Mouse (Mus musculus) embryonic facial prominence, embryonic 14.5 days (tissue): ENCODE measurements around the gene Myl6b. TPM values are rescaled to one million over a fixed set of nuclear protein-coding genes. Genes with fewer than 3 reads are reported as not detected.
"Not testable (repeated sequence)": the region's sequence is repeated elsewhere in the genome, so short reads cannot be mapped to it uniquely, and the experiment has no call there.

ENCODE experiments used
- ATAC-seq: fragments of 200-750 bp; cut with Nextera tagmentation; 2 replicates; pipeline ENCODE4 v1.8.0; 2017; ENCODE audit warnings: low read depth, moderate number of reproducible peaks, moderate TSS enrichment
- DNase-seq: peaks from one replicate; pipeline ENCODE4 v3.0.0-alpha.2; 2015; ENCODE audit warnings: low spot score
- H3K27ac ChIP-seq: fragments of 300-500 bp; sonication (generic); replicated peaks from 2 replicates; pipeline ENCODE4 v1.5.1; 2014; ENCODE audit warnings: low read depth, mild to moderate bottlenecking, low read length, moderate library complexity
- H3K27me3 ChIP-seq: fragments of 300-500 bp; sonication (generic); replicated peaks from 2 replicates; pipeline ENCODE4 v1.6.1; 2014; ENCODE audit warnings: low read length; ENCODE audit not compliant: control insufficient read depth, insufficient read depth
- H3K36me3 ChIP-seq: fragments of 300-500 bp; sonication (generic); 2 replicates; pipeline ENCODE4 v1.6.1; 2014; ENCODE audit warnings: low read length, mixed read lengths; ENCODE audit not compliant: control insufficient read depth, insufficient read depth
- H3K4me1 ChIP-seq: fragments of 300-500 bp; sonication (generic); 2 replicates; pipeline ENCODE4 v1.6.1; 2014; ENCODE audit warnings: antibody characterized with exemption, low read length; ENCODE audit not compliant: control insufficient read depth, insufficient read depth
- H3K4me2 ChIP-seq: fragments of 300-500 bp; sonication (generic); 2 replicates; pipeline ENCODE4 v1.6.1; 2014; ENCODE audit warnings: low read depth, mild to moderate bottlenecking, low read length, moderate library complexity, mixed read lengths
- H3K4me3 ChIP-seq: fragments of 300-500 bp; sonication (generic); 2 replicates; pipeline ENCODE4 v1.5.1; 2014; ENCODE audit warnings: low read depth, mild to moderate bottlenecking, low read length
- H3K9ac ChIP-seq: fragments of 300-500 bp; sonication (generic); 2 replicates; pipeline ENCODE4 v1.6.1; 2014; ENCODE audit warnings: low read depth, mild to moderate bottlenecking, low read length, moderate library complexity, mixed read lengths
- H3K9me3 ChIP-seq: fragments of 300-500 bp; sonication (generic); 2 replicates; pipeline ENCODE4 v1.6.1; 2016; ENCODE audit warnings: low read length; ENCODE audit not compliant: control insufficient read depth
- WGBS: fragments of 180-500 bp; shearing (Covaris S2); extraction: QIAGEN DNeasy Blood & Tissue Kit; methylation state at CpG from one replicate; pipeline ENCODE4 v1.1.7; 2014; 5-methylcytosine and 5-hydroxymethylcytosine counted together
- polyA plus RNA-seq: library from polyadenylated mRNA; unstranded; fragments of >200 nt; fragmentation: Nextera tagmentation; extraction: Ambion mirVana; gene quantifications from 2 replicates; pipeline ENCODE4 v1.2.1, GENCODE M21; 2014

The Myl6b gene
- polyA plus RNA-seq, 1 experiment from 2014 or later, result 5.6 TPM

DNA sequence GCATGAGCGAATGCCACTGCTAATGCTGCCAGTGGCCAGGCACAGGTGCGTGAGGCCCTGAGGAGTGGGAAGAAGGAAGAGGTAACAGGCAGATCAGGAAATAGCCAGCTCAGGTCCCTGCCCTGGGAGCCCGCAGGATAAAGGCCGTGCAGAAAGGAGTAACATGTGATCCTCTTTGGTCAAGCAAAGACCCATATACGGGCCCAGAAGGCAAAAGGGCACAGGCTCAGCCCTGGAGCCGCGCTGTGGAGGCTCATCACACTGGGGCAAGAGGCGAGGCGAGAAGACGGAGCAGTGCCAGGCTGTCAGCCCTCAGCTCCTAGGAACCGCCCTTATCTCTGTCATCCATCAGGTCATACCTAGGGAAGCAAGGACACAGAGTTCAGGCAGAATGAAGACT is 11.8 kb upstream of the Myl6b start:
- Histone ChIP-seq H3K9ac (no peak overlapping the region), H3K4me3 (no peak overlapping the region), H3K4me1 (no peaks in the 10 kb centered on the region), H3K36me3 (peaks cover 41% of the 10 kb centered on the region), H3K27me3 (no peaks in the 10 kb centered on the region), H3K4me2 (no peak overlapping the region), H3K9me3 (no peaks in the 10 kb centered on the region), H3K27ac (no peak overlapping the region)
- ATAC-seq, result no peak
- DNase-seq, result no peak
- 87% methylated on average over 11 of the region's 11 CpGs for WGBS

DNA sequence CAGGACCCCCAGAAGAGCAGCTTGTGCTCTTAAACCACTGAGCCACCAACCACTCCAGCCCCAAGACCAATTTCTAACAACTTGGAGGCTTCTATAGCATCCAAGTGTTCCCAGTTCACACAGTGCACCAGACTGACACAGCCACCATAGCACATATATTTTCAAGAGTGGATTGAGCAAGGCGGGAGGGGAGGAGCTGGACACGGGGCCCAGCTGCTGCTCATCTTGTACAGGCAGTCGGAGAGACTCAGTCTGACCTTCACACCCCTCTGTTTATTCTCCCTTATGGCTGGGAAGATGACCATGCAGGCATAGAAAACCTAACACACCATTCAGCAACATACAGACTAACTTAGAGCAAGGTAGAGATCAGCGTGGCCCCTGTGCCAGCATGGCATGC is 11.3 kb upstream of the Myl6b start:
- WGBS, result 76% methylated on average over 4 of the region's 4 CpGs
- Histone ChIP-seq H3K4me1 (no peaks in the 10 kb centered on the region), H3K9ac (no peak overlapping the region), H3K27ac (no peak overlapping the region), H3K4me3 (no peak overlapping the region), H3K9me3 (no peaks in the 10 kb centered on the region), H3K4me2 (no peak overlapping the region), H3K36me3 (peaks cover 36% of the 10 kb centered on the region), H3K27me3 (no peaks in the 10 kb centered on the region)
- ATAC-seq, result no peak
- no peak for DNase-seq

DNA sequence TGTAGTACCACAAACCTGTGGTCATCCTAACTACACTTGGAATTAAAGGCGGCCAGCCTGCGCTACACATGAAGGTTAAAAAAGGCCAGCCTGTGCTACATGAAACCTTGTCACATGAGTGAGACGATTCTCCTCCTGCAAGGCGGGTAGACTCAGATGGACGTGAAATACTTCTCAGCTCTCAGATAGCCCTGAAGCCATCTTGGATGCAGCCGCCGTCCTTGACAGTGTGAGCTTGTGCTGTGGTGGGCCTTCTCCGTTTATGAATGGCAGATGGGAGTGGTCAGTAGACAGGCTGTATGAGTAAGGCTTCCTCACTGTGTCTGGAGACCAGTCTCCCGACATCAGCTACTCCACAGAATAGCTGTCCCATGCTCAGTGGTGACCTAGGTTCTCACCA is 10.7 kb upstream of the Myl6b start:
- H3K27ac ChIP-seq, result no peak overlapping the region
- no peak overlapping the region for H3K9ac ChIP-seq
- DNase-seq (no peak), ATAC-seq (no peak)
- 84% methylated on average over 9 of the region's 9 CpGs for WGBS
- no peaks in the 10 kb centered on the region for H3K4me1 ChIP-seq
- no peak overlapping the region for H3K4me3 ChIP-seq
- no peaks in the 10 kb centered on the region for H3K27me3 ChIP-seq
- H3K4me2 ChIP-seq, result no peak overlapping the region
- H3K36me3 ChIP-seq, result peaks cover 33% of the 10 kb centered on the region
- no peaks in the 10 kb centered on the region for H3K9me3 ChIP-seq

DNA sequence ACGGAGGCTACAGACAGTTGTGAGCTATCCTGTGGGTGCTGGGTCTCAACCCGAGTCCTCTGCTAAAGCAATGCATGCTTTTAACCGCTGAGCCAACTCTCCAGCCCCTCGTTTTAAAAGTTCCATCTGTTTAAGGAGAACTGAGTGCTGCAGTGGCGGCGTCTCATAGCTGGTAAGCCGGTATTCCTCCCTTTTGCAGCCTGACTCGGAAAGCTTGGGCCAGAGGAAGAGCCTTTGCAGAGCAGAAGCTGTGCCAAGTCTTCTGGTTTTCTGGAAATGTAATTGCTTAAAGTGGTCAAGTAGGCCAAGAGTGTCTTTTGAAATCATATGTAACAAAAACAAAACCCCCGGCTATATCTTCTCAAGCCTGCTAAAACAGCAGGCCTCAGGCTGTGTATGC is 9.8 kb upstream of the Myl6b start:
- H3K9ac ChIP-seq, result no peak overlapping the region
- H3K4me1 ChIP-seq, result no peaks in the 10 kb centered on the region
- H3K4me3 ChIP-seq, result no peak overlapping the region
- DNase-seq (no peak), ATAC-seq (no peak)
- no peak overlapping the region for H3K4me2 ChIP-seq
- H3K27ac ChIP-seq, result no peak overlapping the region; the same call in 1 of the 2 replicates
- no peaks in the 10 kb centered on the region for H3K27me3 ChIP-seq
- no peaks in the 10 kb centered on the region for H3K9me3 ChIP-seq
- WGBS, result 72% methylated on average over 9 of the region's 9 CpGs
- H3K36me3 ChIP-seq, result peaks cover 24% of the 10 kb centered on the region; the same call in 1 of the 2 replicates

DNA sequence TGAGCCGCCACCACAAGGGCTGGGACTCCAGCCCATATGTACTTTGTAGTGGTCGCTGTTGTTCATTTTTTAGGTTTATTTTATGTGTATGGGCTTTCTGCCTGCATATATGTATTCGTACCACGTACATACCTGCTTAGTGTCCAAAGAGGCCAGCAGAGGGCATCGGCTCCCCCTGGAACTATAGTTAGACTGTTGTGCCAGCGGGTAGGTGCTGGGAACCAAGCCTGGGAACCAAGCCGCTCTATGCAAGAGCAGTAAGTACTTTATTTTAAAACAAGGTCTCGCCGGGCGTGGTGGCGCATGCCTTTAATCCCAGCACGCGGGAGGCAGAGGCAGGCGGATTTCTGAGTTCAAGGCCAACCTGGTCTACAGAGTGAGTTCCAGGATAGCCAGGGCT is 7.5 kb upstream of the Myl6b start:
- Histone ChIP-seq H3K27ac (no peak overlapping the region), H3K9me3 (no peaks in the 10 kb centered on the region), H3K4me3 (no peak overlapping the region), H3K27me3 (no peaks in the 10 kb centered on the region), H3K4me1 (no peaks in the 10 kb centered on the region), H3K9ac (no peak overlapping the region), H3K36me3 (0 out of 2 replicates have a peak, but pooled peaks cover 8% of the 10 kb centered on the region), H3K4me2 (no peak overlapping the region)
- DNase-seq (no peak), ATAC-seq (no peak)
- WGBS, result 92% methylated on average over 14 of the region's 14 CpGs

DNA sequence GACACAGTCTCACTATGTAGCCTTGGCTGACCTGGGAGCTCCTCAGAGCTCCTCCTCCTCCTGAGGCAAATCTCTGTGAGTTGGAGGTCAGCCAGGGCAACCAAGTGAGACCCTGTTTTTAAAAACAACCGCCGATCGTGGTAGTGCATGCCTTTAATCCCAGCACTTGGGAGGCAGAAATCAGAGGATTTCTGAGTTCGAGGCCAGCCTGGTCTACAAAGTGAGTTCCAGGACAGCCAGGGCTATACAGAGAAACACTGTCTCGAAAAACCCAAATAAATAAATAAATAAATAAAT is 6.8 kb upstream of the Myl6b start:
- H3K4me1 ChIP-seq, H3K9ac ChIP-seq, DNase-seq, H3K4me2 ChIP-seq, ATAC-seq, H3K36me3 ChIP-seq, H3K9me3 ChIP-seq, H3K4me3 ChIP-seq, H3K27me3 ChIP-seq, H3K27ac ChIP-seq: not testable (repeated sequence)
- 84% methylated on average over 5 of the region's 5 CpGs for WGBS

DNA sequence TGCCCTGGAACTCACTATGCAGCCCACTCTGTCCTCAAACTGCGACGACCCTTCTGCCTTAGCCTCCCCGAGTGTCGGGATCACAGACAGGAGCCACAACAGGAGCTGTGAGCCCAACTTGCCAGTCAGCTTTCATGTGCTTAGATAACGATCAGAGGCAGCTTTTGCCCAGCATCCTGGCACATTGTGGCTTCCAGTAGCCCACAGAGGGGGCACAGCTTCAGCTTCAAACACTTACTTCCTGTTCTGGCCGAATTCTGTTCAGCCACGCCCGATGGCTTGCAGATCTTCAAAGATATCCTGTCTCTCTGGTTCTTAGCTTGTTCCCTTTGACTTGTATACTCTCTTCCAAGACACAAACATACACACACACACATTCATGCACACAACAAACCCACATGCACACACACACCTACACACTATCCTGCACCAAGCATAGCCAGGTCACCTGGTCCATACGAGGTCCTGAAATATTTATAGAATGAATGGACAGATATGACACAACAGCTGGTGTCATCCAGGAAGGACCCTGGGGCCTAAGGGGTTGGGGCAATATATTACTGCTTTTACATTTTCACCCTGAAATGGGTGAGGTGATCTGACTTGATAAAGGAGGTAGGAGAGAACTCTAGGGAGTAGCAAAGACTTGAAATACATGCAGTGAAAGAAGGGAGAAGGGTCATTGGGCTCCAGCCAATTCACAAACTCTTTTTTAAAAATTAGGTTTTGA is 6.3 kb upstream of the Myl6b start:
- H3K36me3 ChIP-seq, result no peaks in the 10 kb centered on the region
- H3K4me1 ChIP-seq, result no peaks in the 10 kb centered on the region
- no peak overlapping the region for H3K27ac ChIP-seq
- no peak overlapping the region for H3K4me3 ChIP-seq
- DNase-seq (no peak), ATAC-seq (no peak)
- H3K9ac ChIP-seq, result no peak overlapping the region
- H3K9me3 ChIP-seq, result no peaks in the 10 kb centered on the region
- H3K27me3 ChIP-seq, result no peaks in the 10 kb centered on the region
- 69% methylated on average over 9 of the region's 9 CpGs for WGBS
- H3K4me2 ChIP-seq, result no peak overlapping the region

DNA sequence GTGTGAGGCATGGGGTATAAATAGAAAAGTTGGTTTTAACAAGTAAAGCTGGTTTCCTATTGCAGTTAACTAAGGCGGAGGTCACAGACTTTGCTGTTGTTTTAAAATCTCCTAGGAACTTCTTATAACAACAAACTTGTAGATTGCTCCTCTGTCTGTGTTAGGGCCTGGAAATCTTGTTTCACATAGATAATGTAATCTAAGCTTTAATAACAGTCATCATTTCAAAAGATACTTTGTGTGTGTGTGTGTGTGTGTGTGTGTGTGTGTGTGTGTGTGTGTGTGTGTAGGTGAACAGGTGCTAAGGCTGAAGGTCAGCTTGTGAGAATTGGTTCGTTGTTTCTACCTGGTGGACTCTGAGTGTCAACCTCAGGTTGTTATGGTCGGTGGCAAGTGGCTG is 5.5 kb upstream of the Myl6b start:
- WGBS, result 77% methylated on average over 3 of the region's 3 CpGs
- no peak overlapping the region for H3K4me3 ChIP-seq
- no peak for DNase-seq
- no peak for ATAC-seq
- no peaks in the 10 kb centered on the region for H3K27me3 ChIP-seq
- H3K27ac ChIP-seq, result no peak overlapping the region
- no peak overlapping the region for H3K4me2 ChIP-seq
- no peak overlapping the region for H3K9ac ChIP-seq
- H3K9me3 ChIP-seq, result no peaks in the 10 kb centered on the region
- no peaks in the 10 kb centered on the region for H3K4me1 ChIP-seq
- H3K36me3 ChIP-seq, result no peaks in the 10 kb centered on the region

DNA sequence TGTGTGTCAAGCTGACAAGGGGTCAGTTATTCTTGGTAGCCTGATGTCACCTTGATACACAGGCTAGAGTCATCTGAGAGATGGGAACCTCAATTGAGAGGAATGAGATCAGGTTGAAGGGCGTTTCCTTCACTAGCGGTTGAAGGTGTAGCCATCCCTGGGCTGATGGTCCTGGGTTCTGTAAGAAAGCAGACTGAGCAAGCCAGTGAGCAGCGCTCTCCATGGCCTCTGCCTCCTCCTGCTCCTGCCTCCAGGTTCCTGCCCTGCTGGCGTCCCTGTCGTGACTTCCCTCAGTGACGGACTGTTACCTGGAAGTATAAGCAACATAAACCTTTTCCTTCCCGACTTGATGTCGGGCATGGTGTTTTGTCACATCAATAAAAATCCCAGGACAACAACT is 5.0 kb upstream of the Myl6b start:
- ATAC-seq, result no peak
- Histone ChIP-seq H3K36me3 (no peaks in the 10 kb centered on the region), H3K4me1 (no peaks in the 10 kb centered on the region), H3K27ac (no peak overlapping the region), H3K27me3 (no peaks in the 10 kb centered on the region), H3K9ac (no peak overlapping the region), H3K4me2 (no peak overlapping the region), H3K9me3 (no peaks in the 10 kb centered on the region), H3K4me3 (no peak overlapping the region)
- WGBS, result 75% methylated on average over 8 of the region's 8 CpGs
- DNase-seq, result no peak
